Mouse (Mus musculus) T-helper 17 cell (primary cell): Measurements from ENCODE around the gene Nrap.

Source experiments
- in situ Hi-C, 2 experiments: fragments of 300-600 bp; cut with MboI, MseI; formaldehyde crosslinking; loops; 1 replicate in 1 of 2; 2 replicates in 1 of 2; pipeline ENCODE4 v1.15.1; 2025; ENCODE audit warnings: high pct_unique_total_duplicates in 2 of 2

Gene Nrap

DNA sequence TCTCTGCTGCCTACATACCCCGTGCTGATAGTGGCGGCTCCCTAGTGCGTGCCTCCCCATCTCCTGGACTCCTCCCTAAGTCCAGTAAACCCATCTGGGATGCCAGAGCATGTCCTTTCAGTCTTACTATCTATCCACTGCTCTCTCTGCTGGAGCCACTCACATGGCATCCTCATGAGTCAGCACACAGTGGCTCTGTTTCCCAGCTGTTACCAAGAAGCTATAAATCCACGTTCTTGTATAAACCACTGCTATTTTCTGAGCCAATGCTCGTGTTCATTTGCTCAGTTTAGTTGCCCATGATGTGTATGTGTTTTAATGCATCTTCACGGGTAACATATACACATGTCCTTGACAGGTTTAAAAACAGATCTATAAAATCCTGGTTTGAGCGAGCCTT, 22.1 kb downstream of the Nrap start:
- in situ Hi-C loops = no loop called here

DNA sequence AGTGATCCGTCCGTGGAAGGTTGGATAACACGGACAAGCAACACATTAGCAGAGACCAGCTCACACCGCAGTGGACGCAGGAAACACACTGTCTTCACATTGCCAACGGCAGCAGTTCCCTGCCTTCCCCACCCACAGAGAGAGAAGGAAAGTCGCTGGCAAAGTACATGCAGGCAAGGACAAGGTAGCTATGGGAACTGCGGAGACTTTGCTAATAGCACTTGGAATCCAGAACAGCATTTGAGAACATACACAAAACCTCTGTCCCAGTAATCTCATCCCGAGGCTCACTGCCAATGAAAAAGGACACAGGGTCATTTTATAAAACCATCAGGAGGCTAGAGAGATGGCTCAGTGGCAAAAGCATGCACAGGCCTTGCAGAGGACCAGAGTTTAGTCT, 23.2 kb downstream of the Nrap start:
- in situ Hi-C loops = no loop called here

DNA sequence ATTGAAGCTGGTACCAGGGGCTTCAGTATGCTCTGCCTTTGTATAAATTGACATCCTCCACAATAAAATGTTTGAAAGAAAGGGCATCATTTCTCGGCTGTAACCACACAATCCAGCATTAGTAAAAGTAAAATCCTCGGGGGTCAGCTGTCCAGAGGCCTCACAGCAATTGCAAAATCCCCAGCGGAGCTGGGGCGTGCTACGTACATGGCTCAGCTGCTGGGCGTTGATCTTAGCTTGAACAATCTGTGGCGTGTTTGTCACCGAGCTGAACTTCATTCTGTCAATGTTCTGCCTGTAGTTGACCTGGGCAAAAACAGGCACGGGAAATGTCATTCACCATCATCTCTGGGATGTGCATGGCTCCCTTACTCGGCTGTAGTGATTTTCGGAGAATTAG, 23.7 kb downstream of the Nrap start:
- in situ Hi-C loops = no loop called here

DNA sequence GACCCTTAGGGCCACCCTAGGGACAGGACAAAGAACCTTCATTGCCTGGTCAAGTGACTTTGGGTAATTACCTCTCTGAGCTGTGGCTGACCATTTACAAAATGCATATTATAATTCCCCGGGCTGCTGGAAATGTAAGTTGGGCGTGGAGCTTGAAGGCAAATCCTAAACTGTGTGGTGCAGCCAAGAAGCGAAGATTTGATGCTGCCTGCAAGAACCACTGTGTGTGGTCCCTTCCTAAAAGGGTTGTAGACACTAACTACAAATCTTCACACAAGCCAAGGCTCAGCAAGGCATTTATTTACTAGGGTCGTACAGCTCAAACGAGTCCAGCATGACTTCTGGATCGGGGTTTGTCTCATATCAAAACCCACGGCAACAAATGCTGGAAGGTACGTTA, 25.3 kb downstream of the Nrap start:
- in situ Hi-C loops = no loop called here

DNA sequence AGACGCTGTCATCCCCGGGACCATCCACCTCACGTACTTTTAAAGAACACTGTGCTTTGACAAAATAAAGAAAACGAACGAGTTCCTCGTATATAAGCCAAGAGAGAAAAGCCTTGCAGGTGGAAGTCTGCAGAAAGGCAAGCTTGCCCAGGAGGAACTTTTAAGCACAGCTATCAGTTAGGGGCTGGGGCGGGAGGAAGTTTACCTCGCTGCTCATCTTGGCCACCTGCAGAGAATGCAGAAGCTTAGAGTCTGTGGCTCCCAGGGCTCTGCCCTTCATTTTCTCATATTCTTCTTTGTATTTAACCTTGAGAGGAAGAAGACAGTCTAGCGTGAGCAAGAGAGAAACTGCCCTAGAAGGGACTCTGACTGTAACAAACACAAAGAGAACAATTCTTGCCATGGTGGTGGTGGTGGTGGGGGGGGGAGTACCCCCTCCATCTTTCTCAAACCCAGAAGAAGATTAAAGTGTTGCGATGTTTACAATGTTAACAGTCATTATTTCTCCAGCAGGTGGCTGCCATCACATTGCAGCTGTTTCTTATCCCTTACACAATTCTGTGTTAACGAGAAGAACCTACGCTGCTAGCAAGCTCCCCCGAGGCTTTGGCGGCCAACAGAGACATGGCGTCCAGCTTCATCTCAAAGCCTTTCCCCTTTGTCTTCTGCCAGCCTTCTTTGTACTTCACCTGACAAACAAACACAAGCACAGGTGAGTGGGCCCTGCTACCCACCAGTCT, 25.9 kb downstream of the Nrap start:
- in situ Hi-C loops = no loop called here

DNA sequence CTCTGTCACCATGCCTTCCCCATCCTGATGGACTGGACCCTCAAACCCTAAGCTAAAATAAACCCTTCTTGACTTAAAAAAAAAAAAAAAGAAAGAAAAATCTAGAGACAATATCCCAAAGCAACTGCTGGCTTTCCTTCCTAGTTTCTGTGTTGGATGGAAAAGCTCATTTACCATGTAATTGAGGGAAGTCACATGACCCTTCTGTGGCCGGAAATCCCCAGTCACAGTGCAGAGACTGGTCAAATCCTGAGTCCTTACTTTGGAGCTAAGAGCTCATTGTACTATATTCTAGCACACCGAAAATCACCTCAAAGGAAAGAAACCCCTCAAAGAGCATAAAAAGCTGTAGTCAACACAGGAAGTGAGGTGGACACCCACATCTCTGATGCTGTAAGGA, 30.9 kb downstream of the Nrap start:
- in situ Hi-C loops = loop anchor here in 1 of 2 experiments (5.0 to 10.0 kb wide), 2 partner anchors 418 to 546 kb away; no protein-coding TSS in a partner anchor

DNA sequence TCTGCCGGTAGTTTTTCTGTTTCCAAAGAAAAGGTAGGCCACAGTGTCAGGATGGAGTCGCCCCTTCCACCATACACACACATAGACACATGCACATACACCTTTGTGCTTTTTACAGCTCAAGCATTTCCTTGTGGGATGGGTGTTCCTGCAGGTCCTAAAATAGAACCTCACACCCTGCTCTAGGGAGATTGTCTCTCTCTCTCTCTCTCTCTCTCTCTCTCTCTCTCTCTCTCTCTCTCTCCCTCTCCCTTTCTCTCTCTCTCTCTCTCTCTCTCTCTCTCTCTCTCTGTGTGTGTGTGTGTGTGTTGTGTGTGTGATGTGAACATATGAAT, 32.5 kb downstream of the Nrap start:
- in situ Hi-C loops = loop anchor here in 1 of 2 experiments (5.0 to 10.0 kb wide), 2 partner anchors 420 to 547 kb away; no protein-coding TSS in a partner anchor

DNA sequence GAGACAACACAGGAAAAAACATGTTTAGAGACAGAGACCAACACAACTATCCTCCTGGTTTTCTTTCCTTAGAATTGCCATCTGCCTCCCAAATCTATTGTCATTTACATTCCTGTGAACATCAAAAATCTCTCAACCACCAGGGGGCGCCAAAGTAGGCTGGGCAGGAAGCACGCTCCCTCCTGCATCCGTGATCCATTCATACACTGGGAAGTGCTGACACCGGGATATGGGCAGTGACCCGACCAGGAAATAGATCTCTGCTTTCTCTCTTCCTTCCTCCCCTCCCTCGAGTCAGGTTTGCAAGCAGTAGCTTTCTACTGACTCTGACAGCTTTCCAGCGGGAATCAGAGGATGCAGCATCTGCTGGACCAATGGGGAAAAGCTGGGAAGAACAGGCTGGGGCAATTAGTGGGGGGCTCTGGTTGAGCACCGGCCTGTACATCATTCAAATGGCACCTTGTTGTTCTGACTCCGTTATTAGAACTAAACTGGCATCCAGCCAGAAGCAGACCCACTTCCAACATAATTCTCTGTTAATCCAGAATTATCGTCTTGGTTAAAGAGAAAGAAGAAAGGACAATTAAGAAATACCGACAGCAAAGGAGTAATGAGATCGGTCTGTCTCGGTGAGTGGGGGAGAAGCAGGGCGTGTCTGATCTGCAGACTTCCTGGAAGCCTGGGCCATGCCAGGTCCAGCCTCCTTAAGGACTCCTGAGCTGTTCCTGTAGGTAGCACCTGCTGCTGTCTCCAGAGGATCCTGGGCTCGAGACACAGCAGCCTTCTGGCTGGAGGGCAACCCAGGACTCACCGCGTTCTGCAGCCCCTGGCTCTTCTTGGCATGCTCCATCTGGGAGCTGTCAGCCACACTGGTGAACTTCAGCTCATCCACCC, 33.1 kb downstream of the Nrap start:
- in situ Hi-C loops = loop anchor here in 1 of 2 experiments (5.0 to 10.0 kb wide), 2 partner anchors 421 to 548 kb away; no protein-coding TSS in a partner anchor

DNA sequence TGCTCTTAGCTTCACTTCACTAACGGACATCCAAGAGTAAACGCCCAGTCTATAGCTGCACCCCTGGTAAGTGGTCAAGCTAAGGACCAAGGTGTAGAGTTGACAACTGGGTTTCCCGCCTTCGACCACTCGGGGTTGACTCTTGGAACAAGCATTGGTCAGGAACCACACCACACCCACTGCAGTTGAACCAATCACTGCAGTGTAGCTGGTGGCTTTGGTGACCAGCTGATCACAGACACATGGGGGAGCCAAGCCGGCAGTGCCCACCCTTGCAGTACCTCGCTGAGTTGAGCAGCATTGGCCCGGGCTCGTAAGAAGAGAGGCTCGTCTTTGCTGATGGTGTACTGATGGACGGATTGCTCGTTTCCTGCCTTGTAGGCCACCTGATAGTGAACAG, 34.6 kb downstream of the Nrap start:
- in situ Hi-C loops = loop anchor here in 1 of 2 experiments (5.0 to 10.0 kb wide), 2 partner anchors 422 to 550 kb away; no protein-coding TSS in a partner anchor

DNA sequence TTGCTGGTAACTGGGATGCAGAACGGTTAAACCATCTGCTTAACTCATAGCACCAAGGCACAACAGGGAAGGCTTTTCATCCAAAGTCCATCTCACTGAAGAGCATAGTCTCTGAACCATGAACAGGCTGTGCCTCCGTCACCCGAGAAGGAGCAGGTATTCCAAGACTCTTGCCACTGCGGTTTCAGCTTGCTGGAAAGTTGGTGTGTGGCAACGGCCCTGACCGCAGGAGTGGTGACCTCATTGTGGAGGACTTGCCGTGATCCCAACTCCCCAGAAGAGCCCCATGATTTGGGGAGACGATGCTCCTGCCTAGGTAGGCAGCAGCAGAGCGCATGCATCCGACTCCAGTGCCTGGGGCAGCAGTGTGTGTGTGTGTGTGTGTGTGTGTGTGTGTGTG, 36.1 kb downstream of the Nrap start:
- in situ Hi-C loops = loop anchor here in 1 of 2 experiments (10.0 kb wide), 1 partner anchor 551 kb away; no protein-coding TSS in a partner anchor

DNA sequence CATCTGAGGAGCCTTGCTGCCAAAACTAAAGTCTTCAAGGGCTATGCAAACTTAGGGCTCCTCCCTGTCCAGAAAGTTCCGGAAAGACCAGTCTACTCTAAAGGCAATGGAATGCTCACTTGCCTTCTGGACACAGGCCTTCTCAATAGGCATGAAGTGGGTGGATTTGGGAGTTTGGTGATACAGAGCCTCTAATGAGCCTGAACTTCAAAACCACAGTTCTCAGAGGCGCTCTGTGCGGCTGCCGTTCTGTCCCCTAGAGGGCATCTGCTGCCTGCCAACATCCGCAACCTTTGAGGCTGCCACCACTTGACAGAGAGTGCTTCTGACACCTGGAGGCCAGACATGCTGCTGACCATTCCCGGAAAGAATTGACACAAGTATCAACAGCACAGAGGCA, 40.5 kb downstream of the Nrap start:
- in situ Hi-C loops = no loop called here

DNA sequence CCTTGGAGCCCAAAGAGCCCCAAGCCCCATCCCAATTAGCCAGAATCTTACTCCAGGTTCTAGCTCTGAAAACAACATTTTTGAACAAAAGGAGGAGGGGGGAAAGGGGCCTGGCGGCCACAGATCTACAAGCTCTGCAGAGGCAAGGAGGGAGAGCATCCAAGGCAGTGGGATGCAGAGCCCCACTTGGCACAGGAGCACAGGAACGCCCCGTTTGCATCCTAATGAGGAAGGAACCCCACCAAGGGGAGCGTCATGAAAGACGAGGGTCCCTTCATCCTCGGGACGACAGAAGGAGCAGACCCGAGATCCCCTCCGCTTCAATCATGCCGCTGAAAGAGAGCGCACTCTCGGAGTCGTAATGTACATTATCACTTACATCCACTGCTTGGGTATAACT, 43.1 kb downstream of the Nrap start:
- in situ Hi-C loops = no loop called here

DNA sequence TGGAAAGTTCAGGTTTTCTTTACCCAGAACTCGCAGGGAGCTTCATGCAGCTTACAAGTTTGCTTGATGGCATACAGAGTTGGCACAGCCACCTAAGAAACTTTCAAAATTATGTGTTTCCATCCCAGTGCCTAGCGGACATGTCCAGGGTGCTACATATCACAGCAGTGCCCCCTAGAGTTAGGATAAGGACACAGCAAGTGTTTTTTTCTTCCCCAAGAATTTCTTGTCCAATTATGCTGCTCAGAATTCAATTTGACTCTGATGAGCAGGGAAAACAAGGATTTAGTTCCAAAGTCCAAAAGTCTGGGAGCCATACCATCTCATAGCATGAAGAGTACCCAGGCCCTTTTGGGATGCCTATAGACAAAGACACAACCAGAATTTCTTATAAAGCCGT, 43.8 kb downstream of the Nrap start:
- in situ Hi-C loops = no loop called here

DNA sequence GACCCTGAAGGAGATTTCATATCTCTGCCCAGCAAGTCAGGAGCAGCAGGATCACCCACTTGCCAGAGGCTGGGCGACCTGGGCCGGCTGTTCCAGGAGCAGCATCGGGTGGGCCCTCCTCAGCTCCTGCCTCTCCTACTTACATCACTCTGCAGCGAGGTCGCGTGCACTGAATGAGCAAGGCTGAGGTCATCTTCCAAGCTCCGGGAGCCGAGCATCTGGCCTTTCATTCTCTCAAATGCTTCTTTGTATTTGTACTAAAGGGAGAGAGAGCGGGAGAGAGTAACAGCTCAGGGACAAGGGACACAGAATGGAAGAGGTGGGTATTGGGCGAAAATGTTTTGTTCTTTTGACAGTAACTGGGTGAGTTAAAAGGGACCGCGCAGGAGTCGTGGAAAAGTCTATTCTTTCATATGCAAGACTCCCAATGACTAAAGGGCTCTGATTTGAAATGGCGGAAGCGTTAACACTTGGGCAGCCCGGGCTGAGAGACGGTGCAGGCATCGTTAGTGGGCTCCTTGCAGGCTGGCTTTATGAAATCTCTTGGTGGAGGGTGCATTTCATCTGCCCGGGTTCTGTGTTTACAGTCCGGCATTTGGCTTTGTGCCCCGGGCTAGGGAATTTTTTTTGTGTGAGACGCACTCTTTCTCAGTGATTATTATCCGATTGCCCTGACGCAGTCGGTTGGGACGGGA, 45.8 kb downstream of the Nrap start:
- in situ Hi-C loops = no loop called here

DNA sequence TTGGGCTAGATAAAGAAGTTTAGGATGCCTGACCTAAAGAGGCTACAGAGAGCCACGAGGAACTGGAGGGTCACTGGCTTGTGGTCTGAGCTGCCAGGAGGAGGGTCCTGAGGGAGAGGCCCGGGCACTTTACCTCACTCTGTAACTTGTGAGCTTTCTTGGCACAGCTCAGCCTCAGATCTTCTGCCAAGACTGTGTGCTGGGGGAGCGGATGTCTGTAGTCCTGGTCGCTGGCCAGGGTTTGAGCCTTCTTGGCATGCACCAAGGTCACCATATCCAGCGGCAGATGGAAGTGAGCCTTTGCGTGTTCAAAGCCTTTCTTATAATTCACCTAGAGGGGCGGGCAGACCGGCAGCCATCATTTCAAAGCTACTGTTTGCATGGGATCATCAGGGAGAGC, 47.8 kb downstream of the Nrap start:
- in situ Hi-C loops = no loop called here

DNA sequence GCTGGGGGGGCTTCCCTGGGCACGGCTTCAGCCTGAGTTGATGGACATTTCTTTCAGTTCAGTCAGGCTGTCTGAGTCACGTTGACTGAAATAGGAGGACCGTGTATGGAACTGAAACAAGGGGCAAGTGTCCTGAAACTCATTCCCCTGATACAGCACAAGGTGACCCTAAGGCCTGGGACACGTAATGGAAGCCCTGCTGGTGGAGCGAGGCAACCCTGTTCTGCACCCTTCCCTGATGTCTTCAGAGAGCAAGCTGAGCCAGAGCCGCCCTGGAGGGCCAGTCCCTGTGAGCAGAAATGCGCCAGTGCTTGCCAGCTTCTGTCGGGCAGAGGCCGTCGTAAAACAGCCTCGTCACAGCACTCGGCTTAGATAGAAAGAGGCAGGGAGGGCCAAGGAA, 53.0 kb downstream of the Nrap start:
- in situ Hi-C loops = no loop called here

DNA sequence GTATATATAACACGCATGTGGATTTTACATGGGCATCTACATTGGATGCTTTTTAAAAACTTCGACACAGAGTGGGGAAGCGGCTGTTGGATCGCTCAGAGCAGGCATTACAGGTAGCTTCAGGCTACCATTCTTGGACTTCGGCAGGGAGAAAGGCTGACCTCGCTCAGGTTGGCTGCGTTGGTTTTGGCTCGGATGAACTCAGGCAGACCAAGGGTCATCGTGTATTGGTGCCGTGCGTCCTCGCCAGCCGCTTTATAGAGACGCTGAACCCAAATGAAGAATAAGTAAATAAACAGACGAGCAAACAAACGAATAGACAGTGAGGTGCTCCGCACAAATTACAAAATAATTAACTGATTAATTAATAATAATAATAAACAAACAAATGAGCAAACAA, 53.5 kb downstream of the Nrap start:
- in situ Hi-C loops = no loop called here

DNA sequence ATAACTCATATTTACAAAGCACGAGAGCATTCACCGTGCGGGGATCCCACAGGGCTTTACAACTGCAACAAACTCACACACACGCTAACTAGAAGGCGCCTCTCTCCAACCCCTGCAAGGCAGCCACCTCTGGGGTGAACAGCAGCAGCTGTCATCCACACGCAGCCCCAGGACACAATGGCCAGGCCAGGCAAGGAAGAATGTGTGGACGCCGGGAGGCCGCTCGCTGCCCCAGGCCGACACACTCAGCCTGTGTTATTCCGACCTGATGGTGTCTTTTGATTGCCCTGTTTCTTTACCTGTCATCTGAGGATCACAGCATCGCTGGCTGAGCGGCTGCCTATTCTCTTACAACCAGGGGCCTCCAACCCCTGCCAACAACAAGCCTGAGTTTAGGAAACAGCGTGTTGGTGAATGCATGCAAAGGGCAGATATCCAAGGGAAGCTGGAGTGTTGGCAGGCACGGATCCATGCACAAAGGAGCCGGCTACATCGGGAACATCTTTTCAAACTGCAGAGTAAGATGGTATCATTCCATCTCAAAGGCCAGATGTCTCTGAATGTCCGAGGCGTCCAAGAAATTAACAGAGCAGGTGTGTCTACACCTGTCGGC, 63.5 kb downstream of the Nrap start:
- in situ Hi-C loops = no loop called here

DNA sequence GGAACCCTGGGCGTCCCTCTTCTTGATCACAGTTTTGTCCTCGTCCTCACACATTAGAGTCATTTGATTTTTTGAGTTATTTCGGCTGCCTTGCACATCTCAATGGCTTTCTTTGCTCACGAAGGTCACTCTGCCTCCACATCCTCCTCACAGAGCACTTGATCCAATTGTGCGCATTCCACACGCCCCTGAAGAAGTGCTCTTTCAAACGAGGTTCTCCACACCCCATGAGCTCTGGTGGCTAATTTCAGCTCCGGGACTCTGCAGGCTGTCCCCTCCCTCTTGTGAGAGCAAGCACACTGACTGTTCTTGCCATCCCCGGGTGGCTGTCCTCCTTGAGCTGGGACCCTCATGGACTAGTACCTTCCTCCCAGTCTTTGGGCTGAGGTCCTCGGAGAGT, 64.2 kb downstream of the Nrap start:
- in situ Hi-C loops = no loop called here

DNA sequence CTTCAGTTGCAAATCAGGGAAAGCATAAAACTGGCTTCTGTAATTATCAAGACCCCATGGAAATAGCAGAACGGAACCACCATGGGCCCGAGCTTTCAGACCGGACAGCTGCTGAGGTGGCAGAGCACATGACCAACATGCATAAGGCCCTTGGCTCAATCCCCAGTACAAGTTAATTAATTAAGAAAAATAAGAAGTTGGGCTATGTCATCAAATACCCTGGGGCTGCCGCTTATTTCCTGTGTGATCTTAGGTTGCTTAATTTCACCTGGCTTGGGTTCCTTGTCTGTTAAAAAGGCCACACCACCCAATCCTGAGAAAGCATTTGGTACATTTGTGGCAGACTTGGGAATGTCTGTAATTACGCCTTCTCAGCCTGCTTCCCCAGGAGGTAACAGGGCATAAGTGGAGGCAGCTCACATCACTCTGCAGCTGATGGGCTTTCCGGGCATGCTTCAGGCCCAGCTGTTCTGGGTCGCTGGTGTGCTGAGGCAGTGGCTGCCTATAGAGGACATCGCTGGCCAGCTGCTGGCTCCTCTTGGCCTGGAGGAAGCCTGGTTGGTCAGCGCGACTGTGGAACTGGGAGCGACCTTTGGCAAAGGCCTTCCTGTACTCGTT, 68.4 kb downstream of the Nrap start:
- in situ Hi-C loops = no loop called here

DNA sequence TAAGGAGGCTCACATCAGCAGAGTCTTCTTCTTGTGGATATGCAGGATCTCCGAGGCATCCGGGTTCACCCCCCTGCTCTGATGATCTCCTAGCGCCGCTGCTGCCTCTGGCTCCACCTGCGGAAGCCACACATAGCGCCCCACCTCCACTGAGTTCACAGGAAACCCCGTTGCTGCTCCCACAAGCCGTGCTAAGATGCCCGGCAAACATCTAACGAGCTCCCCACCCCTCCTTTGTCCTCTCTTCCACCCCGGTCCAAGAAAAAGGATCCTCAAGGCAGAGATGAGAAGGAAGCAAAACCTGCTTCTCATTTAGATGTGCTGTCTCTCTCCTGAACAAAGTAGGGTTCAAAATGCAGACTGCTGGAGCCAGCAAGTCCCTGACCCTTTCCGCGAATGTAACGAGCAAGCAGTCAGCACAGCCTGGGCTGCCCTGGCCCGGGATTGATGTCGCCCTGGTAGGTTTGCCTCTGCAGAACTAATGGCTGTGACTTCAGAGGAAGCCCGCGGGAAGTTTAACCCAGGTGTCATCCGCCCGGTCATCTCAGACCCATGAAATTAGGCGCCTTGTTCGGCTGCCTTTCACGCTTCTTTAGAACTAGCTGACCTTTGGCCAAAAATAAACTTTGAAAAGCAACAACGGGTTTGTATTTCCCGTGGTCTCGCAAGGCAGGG, 69.5 kb downstream of the Nrap start:
- in situ Hi-C loops = no loop called here
